Mouse (Mus musculus): ENCODE measurements at regions not wholly inside any gene's neighbourhood (a gene's known extent, or its start where the extent isn't known, plus 50 kb on each side); places are given as distances from the start of the nearest gene placed in this dataset.
"Not testable (repeated sequence)": the region's sequence is repeated elsewhere in the genome, so short reads cannot be mapped to it uniquely, and the experiment has no call there.

DNA sequence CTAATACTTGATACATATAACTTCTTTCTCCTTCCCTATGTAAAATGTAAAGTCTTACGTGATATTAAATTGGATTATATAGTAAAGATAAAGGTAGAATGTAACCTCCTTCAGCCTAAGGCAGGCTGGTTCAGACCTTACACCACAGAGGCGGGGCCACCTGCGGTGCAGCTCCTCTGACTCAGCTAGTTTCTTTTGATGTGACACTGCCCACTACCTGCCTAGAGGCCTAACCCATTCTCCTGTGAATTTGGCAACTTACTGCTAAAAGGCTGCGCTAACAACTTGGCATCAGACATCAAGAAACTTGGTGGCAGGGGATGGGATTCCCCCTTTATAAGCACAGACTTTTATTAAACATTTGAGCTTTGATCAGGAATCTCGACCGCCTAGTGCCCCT is 74.5 kb downstream of the Aasdhppt start:
- no peak for DNase-seq (ENCODE audit: low spot score in 2 of 2)

GRCm38 (mm10) chr9:4214571-4214970 is 94.7 kb downstream of the Aasdhppt start:
- DNase-seq (ENCODE audit: low spot score in 2 of 2), result not testable (repeated sequence)

GRCm38 (mm10) chr9:4209987-4210476 is 99.2 kb downstream of the Aasdhppt start:
- DNase-seq (ENCODE audit: low spot score in 2 of 2), result no peak

GRCm38 (mm10) chr9:4192737-4193136 is 116.5 kb downstream of the Aasdhppt start:
- not testable (repeated sequence) for DNase-seq (ENCODE audit: low spot score in 2 of 2)

- not testable (repeated sequence) for DNase-seq (ENCODE audit: low spot score in 2 of 2)
Measured at GRCm38 (mm10) chr9:4156011-4156410, 153.3 kb downstream of the Aasdhppt start.

DNA sequence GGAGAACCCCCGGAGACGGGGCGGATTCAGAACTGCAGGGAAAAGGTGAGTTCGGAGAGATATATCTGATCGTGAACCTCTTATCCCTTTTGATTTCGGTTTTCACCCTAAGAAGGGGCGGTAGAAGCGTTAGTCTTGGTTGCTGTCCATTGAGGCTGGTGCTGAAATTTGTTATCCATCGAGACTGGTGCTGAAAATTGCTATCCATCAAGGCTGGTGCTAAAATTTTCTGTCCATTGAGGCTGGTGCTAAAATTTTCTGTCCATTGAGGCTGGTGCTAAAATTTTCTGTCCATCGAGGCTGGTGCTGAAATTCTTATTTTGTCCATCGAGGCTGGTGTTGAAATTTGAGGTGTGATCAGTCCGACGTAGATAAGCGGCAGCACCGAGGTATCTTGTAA is 170.4 kb downstream of the Aasdhppt start:
- not testable (repeated sequence) for DNase-seq (ENCODE audit: low spot score in 2 of 2)

DNA sequence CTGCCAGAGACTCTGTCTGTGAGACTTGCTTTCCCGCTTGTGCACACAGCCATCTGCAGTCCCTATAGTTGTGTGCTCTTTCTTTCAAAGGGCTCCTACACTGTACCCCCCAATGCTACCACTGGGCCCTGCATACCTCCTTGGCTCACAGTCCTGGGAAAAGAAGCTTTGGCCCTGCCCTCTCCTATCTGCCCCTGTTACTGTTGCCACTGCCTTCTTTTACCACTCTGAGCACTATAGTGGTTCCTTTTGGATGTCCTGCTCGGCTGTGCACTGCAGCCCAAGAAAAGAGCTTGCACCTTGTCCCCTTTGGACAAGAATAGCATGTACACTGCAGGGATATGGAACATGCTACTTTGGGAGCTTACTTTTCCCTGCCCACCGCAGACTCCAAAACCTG is 216.8 kb downstream of the Aasdhppt start:
- no peak for DNase-seq (ENCODE audit: low spot score in 2 of 2)

DNA sequence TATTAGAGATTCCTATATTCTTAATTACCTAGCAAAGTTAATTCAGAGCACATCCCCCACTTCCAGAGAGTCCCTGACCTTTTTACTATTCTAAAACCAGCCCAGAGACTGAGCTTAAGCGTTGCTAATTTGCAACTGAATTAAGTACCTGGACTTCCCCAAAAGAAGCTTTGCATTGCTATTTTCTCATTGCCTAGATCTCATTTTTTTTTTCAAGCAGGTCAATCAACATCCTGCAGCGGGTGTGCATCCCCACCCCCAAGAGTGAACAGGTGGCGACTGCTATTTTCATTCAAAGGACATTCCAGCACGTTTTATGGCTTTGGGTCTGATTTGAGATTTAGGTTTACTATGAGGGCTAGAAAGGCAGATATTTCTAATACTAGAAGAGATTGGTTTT is 226.6 kb downstream of the Aasdhppt start:
- DNase-seq (ENCODE audit: low spot score in 2 of 2), result not testable (repeated sequence)

DNA sequence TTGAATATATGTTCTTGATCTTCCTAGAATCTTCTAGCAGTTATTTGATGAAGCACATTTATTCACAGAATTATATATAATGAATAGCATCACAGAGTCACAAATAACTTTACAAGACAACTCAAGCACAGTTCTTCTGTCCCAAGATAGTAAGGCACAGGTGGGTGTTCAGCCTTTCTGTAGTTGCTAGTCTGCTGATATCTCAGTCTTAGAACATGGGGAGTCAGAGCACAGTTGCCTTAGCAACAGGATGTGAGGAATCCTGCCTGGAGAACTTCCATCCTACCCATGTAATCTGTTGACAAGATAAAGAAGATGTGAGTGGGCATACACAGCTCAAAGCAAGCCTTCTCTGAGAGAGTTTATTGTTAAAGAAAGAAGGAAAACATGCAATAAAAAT is 248.2 kb downstream of the Aasdhppt start:
- peak in 1 of 2 experiments; percentile 24 for DNase-seq (ENCODE audit: low spot score in 2 of 2)

DNA sequence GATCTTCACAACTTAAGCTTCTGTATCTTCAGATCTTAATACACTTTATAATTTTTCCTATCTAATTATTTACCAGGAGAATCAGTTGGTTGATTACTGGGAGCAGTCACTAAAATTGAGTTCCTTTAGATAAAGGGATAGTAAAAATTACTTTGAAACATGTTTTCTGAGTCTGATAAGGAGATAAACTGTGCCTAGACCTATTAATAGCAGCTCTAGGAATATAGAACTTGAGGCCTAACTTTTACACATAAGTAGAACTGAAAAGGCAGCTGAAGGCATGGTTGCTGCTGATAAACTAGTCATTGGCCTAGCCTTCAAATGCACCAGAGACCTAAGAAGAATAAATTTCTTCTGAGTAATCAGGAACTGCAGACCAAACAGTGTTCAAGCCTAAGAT is 260.5 kb downstream of the Aasdhppt start:
- DNase-seq (ENCODE audit: low spot score in 2 of 2), result no peak

GRCm38 (mm10) chr9:4047654-4048053 is 261.6 kb downstream of the Aasdhppt start:
- DNase-seq (ENCODE audit: low spot score in 2 of 2), result not testable (repeated sequence)

- DNase-seq (ENCODE audit: low spot score in 2 of 2), result no peak
Measured at GRCm38 (mm10) chr9:4040871-4041665, 268.2 kb downstream of the Aasdhppt start.

- DNase-seq (ENCODE audit: low spot score in 2 of 2), result not testable (repeated sequence)
Measured at GRCm38 (mm10) chr9:4027181-4027580, 282.1 kb downstream of the Aasdhppt start.

DNA sequence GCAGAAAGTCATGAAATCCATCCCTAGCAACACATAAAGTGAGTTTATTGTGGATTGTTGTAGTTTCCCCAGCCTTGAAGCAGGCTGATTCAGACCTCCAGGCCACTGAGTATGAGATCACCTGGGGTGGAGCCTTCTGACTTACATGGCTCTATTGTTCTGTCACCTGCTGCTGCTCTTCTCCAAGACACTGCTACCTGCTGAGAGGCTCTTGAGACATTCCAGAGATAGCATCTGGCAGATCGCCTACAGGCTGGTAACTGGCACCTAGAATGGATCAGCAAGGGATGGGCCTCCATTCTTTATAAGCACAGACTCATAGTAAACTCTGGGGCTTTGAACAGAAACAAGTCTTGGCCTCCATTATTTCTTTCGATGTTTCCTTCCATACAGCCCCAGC is 289.2 kb downstream of the Aasdhppt start:
- DNase-seq (ENCODE audit: low spot score in 2 of 2), result no peak

DNA sequence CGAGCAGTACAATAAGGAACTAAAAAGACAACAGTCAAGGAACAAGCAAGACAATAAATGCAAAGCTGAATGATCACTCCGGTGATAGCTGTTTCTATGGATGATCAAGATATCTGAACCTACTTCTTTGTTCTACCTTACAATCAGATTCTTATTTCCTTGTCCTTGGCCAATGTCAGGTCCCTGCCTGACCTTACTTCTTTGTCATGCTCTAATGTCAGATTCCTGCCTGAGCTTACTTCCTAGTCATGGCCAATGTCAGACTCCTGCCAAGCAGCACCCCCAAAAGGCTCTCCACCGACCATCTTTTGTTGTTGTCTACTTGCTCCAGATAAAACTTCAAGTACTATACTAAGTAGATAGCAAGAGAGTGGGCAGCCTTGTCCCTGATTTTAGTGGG is 312.6 kb downstream of the Aasdhppt start:
- DNase-seq (ENCODE audit: low spot score in 2 of 2), result no peak

DNA sequence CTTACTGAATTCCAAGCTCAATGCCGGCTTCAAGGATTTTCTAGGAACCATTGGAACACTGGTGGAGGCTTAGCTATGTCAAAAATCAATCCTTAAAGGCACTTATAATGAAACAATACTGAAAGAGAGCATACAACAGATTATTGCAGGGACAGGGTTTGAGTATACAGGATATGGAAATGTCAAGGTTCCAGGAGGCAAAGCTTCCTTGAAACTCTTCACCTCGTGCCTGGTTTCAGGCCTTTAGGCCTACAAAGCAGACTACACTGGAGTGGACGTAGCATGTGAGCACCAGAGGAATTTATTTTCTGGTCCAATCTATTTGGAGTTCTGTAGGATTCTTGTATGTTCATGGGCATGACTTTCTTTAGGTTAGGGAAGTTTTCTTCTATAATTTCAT is 320.9 kb downstream of the Aasdhppt start:
- DNase-seq (ENCODE audit: low spot score in 2 of 2), result not testable (repeated sequence)

GRCm38 (mm10) chr9:3987971-3988370 is 321.3 kb downstream of the Aasdhppt start:
- not testable (repeated sequence) for DNase-seq (ENCODE audit: low spot score in 2 of 2)
